Mouse (Mus musculus) heart, embryonic 15.5 days (tissue): ENCODE results near the gene Gpr137. TPM values are rescaled to one million over a fixed set of nuclear protein-coding genes. Genes with fewer than 3 reads are reported as not detected.

Experiments used
- microRNA-seq: library from miRNA; unstranded; fragments of <30 nt; microRNA quantifications from one replicate; pipeline ENCODE4, GENCODE M21; 2016
- polyA plus RNA-seq: library from polyadenylated mRNA; unstranded; fragments of >200 nt; fragmentation: Nextera tagmentation; extraction: Ambion mirVana; gene quantifications from 2 replicates; pipeline ENCODE4 v1.2.1, GENCODE M21; 2015

Gpr137 gene
- polyA plus RNA-seq, 1 experiment from 2014 or later, result 20.8 TPM

Small RNA genes within 50 kb of the gene (microRNA-seq; reads per million reads assigned to microRNA genes)
- 2.5 reads per million, percentile 7 among the genes with 10 or more reads in this experiment for gene Mir6990

Other genes starting within 250 kb of the Gpr137 start
- 15.3 and 20.4 TPM in 2 replicates for gene Rps6ka4, start 101.8 kb downstream of the Gpr137 start, polyA plus RNA-seq
- 0.68 and 1.3 TPM in 2 replicates for gene Ccdc88b, start 84.3 kb downstream of the Gpr137 start, polyA plus RNA-seq
- 72.8 and 80.1 TPM in 2 replicates for gene Trmt112, start 32.8 kb downstream of the Gpr137 start, polyA plus RNA-seq
- 302 and 344 TPM in 2 replicates for gene Prdx5, start 32.4 kb downstream of the Gpr137 start, polyA plus RNA-seq
- 36.9 and 39.3 TPM in 2 replicates for gene Esrra, start 20.7 kb downstream of the Gpr137 start, polyA plus RNA-seq
- 1.9 and 3.4 TPM in 2 replicates for gene Catsperz, start 17.1 kb downstream of the Gpr137 start, polyA plus RNA-seq
- gene Kcnk4, start 8.0 kb downstream of the Gpr137 start, polyA plus RNA-seq, result 0.14 and 1.1 TPM in 2 replicates
- gene Bad, start 619 bp downstream of the Gpr137 start, polyA plus RNA-seq, result 55.6 and 58.1 TPM in 2 replicates
- gene Ppp1r14b, start 32.5 kb upstream of the Gpr137 start, polyA plus RNA-seq, result 136 and 138 TPM in 2 replicates
- 16.4 and 25.3 TPM in 2 replicates for gene Plcb3, start 34.0 kb upstream of the Gpr137 start, polyA plus RNA-seq
- 77.0 and 91.2 TPM in 2 replicates for gene Fkbp2, start 38.0 kb upstream of the Gpr137 start, polyA plus RNA-seq
- gene Vegfb, start 45.2 kb upstream of the Gpr137 start, polyA plus RNA-seq, result 133 and 149 TPM in 2 replicates
- gene Dnajc4, start 50.1 kb upstream of the Gpr137 start, polyA plus RNA-seq, result 37.9 and 39.1 TPM in 2 replicates
- 29.9 TPM in 2 replicates for gene Nudt22, start 53.6 kb upstream of the Gpr137 start, polyA plus RNA-seq
- gene Trpt1, start 53.7 kb upstream of the Gpr137 start, polyA plus RNA-seq, result 17.4 and 18.0 TPM in 2 replicates
- 6.5 and 18.3 TPM in 2 replicates for gene Fermt3, start 77.0 kb upstream of the Gpr137 start, polyA plus RNA-seq
- 168 and 203 TPM in 2 replicates for gene Stip1, start 97.5 kb upstream of the Gpr137 start, polyA plus RNA-seq
- 49.1 and 57.6 TPM in 2 replicates for gene Macrod1, start 114.3 kb upstream of the Gpr137 start, polyA plus RNA-seq
- 1.3 and 2.5 TPM in 2 replicates for gene Flrt1, start 163.2 kb upstream of the Gpr137 start, polyA plus RNA-seq